Mouse (Mus musculus) brain, embryonic 18.5 days (tissue): ENCODE data around the gene Zfp804b.
"Not testable (repeated sequence)": the region's sequence is repeated elsewhere in the genome, so short reads cannot be mapped to it uniquely, and the experiment has no call there.

ENCODE experiments used
- DNase-seq: peaks from one replicate; pipeline ENCODE4 v3.0.0-alpha.2; 2012; ENCODE audit warnings: low read depth, low spot score

Gene Zfp804b

GRCm38 (mm10) chr5:7344145-7345010, at the start of gene Zfp804b:
Gene Zfp804b, minus strand, starts transcription at chr5:7344756.
- no peak for DNase-seq

DNA sequence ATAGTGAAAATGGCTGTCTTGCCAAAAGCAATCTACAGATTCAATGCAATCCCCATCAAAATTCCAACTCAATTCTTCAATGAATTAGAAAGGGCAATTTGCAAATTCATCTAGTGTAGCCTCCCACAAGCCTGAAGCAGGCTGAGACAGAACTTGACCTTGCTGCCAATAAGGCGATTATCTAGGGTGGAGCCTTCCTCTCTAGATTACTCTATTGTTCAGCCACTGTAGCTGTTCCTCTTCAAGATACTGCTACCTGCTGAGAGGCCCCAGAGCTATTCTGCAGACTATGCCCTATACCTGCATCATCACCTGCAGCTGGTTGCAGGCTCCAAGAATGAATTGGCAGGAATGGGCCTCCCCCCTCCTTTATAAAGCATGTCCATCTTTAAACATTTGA, 20.1 kb upstream of the Zfp804b start:
- DNase-seq: not testable (repeated sequence)

- DNase-seq: no peak
Observed at GRCm38 (mm10) chr5:7345011-7345389, 444 bp upstream of the Zfp804b start.

- no peak for DNase-seq
Observed at GRCm38 (mm10) chr5:7325594-7325993, 19.0 kb downstream of the Zfp804b start.

- DNase-seq: no peak
Observed at GRCm38 (mm10) chr5:7303819-7304218, 40.7 kb downstream of the Zfp804b start, which contains the start of gene Tex47. Gene Tex47, plus strand, starts transcription at chr5:7304119.

GRCm38 (mm10) chr5:7302969-7303368, 41.6 kb downstream of the Zfp804b start:
- DNase-seq: no peak

DNA sequence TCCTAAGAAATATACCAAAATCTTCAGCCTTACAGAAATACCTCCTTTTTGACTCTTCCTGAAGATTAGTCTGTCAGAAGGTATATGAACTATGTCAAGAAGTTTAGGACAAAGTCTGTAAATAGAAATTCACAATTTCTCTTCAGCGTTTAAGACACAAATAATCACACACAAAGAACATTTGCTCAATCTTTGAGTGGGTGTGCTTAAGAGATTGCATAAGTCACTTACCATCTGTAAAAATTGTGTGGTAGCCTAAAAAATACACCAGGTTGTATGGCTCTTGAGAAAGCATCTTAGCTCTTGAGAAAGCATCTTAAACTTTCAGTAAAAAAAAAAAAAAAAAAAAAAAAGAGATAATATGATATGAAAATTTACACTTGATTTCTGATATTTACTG, 60.2 kb downstream of the Zfp804b start:
- DNase-seq: no peak

DNA sequence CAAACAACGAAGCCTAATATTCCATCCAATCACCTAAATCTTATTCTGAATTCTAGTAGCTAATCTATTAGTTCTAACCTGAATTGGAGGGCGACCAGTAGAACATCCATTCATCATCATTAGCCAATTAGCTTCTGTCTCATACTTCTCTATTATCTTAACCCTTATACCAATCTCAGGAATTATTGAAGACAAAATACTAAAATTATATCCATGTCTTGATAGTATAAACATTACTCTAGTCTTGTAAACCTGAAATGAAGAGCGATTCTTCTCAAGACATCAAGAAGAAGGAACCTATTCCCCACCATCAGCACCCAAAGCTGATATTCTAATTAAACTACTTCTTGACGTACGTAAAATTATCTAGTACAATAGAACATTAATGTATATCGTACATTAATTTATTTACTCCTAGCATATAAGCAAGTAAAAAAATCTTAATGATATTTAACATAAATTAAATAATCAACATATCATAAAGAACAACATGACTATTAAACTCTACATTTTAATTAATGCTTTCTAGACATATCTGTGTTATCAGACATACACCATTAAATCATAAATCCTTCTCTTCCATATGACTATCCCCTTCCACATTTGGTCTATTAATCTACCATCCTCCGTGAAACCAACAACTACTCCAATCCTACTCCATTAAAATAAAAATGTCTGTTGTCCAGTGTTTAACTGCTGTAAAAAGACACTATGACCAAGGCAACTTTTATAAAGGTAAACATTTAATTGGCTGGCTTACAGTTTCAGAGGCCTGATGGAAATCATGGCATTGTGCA, 67.7 kb downstream of the Zfp804b start:
- no peak for DNase-seq

GRCm38 (mm10) chr5:7177589-7177988, 167.0 kb downstream of the Zfp804b start:
- DNase-seq: no peak

DNA sequence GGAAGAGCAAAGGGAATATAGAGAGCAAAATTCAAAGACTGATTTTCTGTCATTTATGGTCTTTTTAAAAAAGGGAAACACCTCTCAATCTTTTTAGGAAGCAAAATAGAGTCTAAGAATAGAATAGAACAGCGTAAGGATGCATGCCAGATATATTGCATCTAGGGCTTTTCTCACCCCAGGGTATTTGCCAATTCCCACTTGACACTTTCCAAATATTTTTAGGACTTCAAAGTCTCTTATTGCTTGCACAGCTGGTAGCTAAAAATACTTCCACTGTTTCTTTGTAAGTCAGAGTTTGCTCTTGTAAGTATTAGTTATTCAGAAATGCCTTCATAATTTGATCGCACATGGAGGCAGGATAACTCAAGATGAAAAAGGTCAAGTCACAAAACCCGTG, 204.9 kb downstream of the Zfp804b start:
- peak; percentile 3 for DNase-seq

DNA sequence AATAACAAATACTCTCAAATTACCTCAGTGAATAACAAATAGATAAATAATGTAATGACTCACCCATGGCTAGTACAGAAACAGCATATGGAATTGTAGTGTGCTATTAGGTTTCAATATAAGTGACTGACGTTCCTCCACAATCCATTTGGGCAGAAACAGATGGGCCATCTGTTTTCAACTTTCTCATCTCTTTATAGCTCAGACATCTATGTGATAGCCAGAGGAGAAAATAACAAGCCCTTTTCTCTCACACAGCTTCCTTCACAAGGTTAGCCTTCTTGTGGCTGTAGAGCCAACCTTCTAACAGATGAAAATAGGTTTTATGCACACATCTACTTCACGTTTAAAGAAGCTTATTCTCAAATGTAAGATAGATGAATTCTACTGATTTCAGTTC, 242.2 kb downstream of the Zfp804b start:
- DNase-seq: no peak

DNA sequence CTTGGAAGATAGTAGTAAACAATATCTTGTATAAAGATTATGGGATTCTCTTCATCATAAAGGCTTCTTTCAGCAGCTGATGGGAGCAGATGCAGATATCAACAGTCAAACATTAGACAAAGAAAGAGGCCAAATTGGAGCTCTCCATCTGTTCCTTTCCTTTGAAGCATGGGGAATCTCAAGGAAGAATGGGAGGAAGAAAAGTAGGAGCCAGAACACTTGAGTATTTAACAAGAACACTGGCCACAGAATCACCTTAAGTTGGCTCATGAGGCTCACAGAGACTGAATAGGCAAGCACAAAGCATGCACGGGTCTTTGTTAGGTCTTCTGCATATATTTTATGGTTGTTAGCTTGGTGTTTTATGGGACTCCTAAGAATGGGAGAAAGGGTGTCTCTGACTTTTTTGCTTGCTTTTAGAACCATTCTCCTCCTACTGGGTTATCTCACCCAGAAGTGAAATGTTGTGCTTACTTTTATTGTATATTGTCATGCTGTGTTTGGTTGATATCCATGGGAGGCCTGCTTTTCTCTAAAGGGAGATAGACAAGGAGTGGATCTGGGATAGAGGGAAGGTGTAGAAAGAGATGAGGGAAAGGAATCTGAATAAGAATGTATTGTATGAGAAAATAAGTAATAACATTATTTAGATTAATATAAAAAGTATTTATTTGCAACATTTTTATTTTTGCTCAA, 270.5 kb downstream of the Zfp804b start:
- peak; percentile 47 for DNase-seq

- DNase-seq: no peak
Observed at GRCm38 (mm10) chr5:7007468-7007867, 337.1 kb downstream of the Zfp804b start.

GRCm38 (mm10) chr5:6983993-6984392, 360.6 kb downstream of the Zfp804b start:
- DNase-seq: no peak

DNA sequence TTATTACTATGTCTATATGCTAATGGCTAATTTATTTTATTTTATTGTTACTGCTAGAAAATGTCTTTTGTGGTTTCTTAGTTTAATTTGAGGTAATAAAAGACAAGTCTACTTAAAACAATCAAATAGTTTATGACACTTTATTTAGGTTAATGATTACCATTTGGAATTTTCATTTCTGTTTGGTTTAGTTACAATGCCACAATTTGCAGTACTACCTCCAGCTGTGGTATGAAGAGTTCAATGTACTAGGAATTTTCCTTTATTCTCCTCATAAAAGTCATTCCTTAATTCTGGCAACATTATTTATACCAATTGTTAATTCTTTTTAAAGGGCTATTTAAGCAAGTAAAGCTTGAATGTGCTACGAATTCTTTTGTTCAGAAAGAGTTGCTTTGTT, 409.7 kb downstream of the Zfp804b start:
- no peak for DNase-seq

GRCm38 (mm10) chr5:6911290-6911689, 433.3 kb downstream of the Zfp804b start:
- no peak for DNase-seq

DNA sequence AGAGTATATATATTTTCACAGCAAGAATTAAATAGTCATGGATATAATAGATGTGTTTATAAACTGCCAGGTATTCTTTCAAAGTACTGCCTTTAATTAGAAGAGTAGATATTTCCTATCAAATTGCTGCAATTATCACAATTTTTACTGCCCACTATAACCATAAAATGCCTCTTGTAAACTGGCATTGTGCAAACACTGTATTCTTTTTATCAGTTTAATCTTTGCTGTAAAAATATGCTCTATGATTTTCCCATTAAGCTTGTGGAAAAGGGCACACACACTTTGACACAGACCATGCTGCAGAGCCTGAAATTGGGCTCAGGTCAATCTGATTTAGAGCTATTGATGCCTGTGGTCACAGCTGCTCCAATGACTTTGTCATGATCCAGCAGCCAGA, 463.2 kb downstream of the Zfp804b start:
- DNase-seq: no peak

DNA sequence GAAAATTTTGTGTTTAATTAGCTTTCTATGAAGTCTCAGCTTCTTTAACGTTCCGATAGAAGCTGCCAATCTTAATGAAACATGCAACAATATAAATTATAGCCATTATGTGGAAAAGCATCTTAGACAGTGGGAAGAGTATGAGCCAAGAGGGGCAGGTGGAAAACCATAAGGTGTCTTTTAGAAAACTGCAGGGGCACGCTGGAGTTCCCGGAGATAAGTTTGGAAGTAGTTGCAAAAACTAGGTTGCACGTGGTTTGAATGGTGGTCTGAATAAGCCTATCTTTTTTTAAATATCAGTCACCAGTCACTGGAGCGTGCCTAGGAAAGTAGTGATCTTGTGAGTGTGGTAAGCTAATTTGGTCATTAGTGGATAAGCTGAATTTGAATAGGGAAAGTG, 473.0 kb downstream of the Zfp804b start:
- DNase-seq: no peak

DNA sequence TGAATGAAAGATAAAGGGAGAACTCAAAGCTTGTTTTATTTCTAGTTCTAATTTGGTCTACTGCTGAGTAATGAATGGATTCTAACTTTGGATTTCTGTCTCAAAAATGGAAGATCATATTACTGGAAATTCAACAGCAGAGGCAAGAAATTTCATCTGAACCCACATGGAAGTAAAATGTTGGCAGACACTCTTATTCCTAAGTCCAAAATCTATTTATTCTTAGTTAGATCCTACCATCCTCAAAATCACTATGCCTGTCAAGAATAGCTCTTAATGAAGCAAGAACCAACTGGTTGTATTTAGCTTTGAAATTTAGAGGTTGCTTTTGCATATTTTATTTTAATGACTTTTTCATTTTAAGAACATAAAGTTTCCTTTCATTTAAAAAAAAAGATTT, 473.6 kb downstream of the Zfp804b start:
- DNase-seq: no peak

- no peak for DNase-seq
Observed at GRCm38 (mm10) chr5:6795396-6795795, 549.2 kb downstream of the Zfp804b start.

DNA sequence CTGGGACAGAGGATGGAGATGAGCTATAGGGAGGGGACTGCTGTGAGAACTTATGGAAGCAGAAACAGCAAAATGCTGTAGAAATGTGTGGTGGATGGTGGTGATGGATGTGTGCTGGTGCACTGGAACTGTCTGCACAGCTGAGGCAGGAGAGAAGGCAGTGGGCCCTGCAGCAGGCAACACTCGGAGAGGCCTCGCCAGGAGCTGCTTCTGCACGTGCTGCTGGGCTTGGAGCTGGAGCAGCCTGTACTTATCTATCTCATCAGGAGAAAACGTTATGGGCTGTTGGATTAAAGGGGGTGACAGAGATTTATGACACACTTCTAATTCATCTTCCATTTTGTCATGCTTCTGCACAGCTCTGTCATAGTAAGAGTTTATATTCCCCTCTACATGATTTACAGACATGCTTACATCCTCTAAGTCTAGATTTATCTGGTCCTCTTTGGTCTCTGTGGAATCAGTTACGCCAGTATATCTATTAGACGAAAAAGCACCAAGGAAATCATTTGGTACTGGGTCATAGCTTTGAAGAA, 575.1 kb downstream of the Zfp804b start:
- DNase-seq: no peak
